Mouse (Mus musculus): ENCODE measurements around the gene Fcho2. TPM values are rescaled to one million over a fixed set of nuclear protein-coding genes. Genes with fewer than 3 reads are reported as not detected.
A peak's percentile ranks its signal among the peaks of the same experiment; 100 is the strongest.

The Fcho2 gene
- polyA plus RNA-seq, 1 experiment from 2014 or later = 50.0 TPM

DNA sequence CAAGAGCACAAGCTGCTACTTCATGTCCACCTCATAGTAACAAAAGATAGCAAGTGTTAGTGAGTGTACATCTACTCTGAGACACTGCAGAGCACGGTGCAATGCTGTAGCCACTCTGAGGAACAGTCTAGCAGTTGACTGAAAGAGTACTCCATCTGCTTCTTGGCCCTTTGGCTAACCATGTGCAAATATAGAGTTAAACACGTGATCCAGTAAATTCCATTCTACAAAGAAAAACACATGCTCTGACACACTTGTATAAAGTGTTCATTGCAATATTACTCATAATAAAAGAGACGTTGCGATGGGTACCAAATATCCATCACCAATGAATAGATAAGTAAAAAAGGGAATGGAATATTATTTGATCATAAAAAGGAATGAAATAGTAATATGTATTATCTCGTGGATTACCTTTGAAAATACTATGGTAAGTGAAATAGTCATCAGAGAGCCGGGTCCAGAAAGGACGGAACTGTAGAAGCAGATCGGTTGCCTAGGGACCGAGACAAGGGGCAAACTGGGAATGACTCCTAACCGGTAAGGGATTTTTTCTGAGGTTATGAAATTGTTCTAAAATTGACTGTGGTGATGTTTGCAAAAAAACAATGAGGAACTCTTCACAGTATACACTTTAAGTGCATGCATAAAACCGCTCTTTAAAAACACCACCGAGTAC, 1.5 kb downstream of the Fcho2 start:
- Histone ChIP-seq H3K4me1 (ENCODE audit: control insufficient read depth, insufficient read depth, low read length) (peaks cover 3% of the 10 kb centered on the region), H3K4me3 (ENCODE audit: low read depth, low read length) (peak overlapping the region; percentile 91), H3K27me3 (ENCODE audit: control insufficient read depth, insufficient read depth, low read length) (no peaks in the 10 kb centered on the region), H3K9ac (replicated peaks; ENCODE audit: low read depth, low read length) (peak overlapping the region; percentile 90), H3K9me3 (ENCODE audit: control insufficient read depth, low read depth, low read length) (no peaks in the 10 kb centered on the region), H3K4me2 (replicated peaks; ENCODE audit: low read depth, low read length) (peak overlapping the region; percentile 32), H3K27ac (ENCODE audit: low read length) (peak overlapping the region; percentile 96; the same call in 1 of the 2 replicates), H3K36me3 (ENCODE audit: control insufficient read depth, insufficient read depth, low read length) (no peaks in the 10 kb centered on the region)
- WGBS = 30% methylated on average over 12 of the region's 12 CpGs
- no peak for ATAC-seq (ENCODE audit: insufficient number of reproducible peaks, insufficient read depth, low FRiP score, low read depth)

DNA sequence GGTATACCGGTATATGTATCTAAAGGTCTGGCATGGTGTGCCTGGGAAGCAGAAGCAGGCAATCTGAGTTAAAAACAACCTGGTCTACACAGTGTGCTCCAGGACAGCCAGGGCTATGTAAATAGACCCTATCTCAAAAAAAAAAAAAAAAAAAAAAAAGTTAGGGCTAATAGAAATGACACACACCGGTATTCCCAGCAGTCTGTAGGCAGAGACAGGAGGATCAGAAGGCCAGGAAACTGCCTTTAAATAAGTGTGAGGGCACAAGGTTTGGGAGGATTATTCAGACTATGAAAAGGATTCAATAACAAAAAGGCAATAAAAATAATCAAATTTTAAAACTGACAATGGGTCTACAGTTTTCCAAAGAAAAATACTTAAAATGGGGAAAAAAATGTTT, 2.1 kb downstream of the Fcho2 start:
- Histone ChIP-seq H3K27ac (ENCODE audit: low read length) (no peak overlapping the region), H3K9me3 (ENCODE audit: control insufficient read depth, low read depth, low read length) (no peaks in the 10 kb centered on the region), H3K9ac (replicated peaks; ENCODE audit: low read depth, low read length) (no peak overlapping the region), H3K4me1 (ENCODE audit: control insufficient read depth, insufficient read depth, low read length) (peaks cover 3% of the 10 kb centered on the region), H3K36me3 (ENCODE audit: control insufficient read depth, insufficient read depth, low read length) (no peaks in the 10 kb centered on the region), H3K4me3 (ENCODE audit: low read depth, low read length) (peak overlapping the region; percentile 91; the same call in 1 of the 2 replicates), H3K4me2 (replicated peaks; ENCODE audit: low read depth, low read length) (peak overlapping the region; percentile 32; the same call in 1 of the 2 replicates), H3K27me3 (ENCODE audit: control insufficient read depth, insufficient read depth, low read length) (no peaks in the 10 kb centered on the region)
- 72% methylated on average over 2 of the region's 2 CpGs for WGBS
- ATAC-seq (ENCODE audit: insufficient number of reproducible peaks, insufficient read depth, low FRiP score, low read depth) = no peak

DNA sequence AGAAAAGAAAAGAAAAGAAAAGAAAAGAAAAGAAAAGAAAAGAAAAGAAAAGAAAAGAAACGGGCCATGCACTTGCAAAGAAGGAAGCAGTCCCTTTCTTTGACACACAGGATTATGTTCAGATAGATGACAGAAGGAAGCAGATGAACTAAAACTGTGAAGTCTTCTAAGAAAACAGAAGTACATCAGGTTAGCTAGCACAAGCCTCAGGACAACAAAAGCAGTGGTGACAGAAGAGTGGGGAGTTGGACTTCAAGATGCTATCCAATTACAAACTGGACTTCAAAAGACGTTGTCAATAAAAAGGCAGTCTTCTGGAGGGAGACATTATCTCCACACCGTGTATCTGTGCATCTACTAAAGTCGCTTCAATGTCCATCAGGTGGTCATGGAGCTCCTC, 3.0 kb downstream of the Fcho2 start:
- no peak overlapping the region for H3K27ac ChIP-seq (ENCODE audit: low read length)
- no peak for ATAC-seq (ENCODE audit: insufficient number of reproducible peaks, insufficient read depth, low FRiP score, low read depth)
- H3K9me3 ChIP-seq (ENCODE audit: control insufficient read depth, low read depth, low read length) = no peaks in the 10 kb centered on the region
- no peaks in the 10 kb centered on the region for H3K36me3 ChIP-seq (ENCODE audit: control insufficient read depth, insufficient read depth, low read length)
- 80% methylated on average over 4 of the region's 4 CpGs for WGBS
- peaks cover 3% of the 10 kb centered on the region for H3K4me1 ChIP-seq (ENCODE audit: control insufficient read depth, insufficient read depth, low read length)
- H3K27me3 ChIP-seq (ENCODE audit: control insufficient read depth, insufficient read depth, low read length) = no peaks in the 10 kb centered on the region
- H3K9ac ChIP-seq (replicated peaks; ENCODE audit: low read depth, low read length) = no peak overlapping the region
- no peak overlapping the region for H3K4me3 ChIP-seq (ENCODE audit: low read depth, low read length)
- no peak overlapping the region for H3K4me2 ChIP-seq (replicated peaks; ENCODE audit: low read depth, low read length)

DNA sequence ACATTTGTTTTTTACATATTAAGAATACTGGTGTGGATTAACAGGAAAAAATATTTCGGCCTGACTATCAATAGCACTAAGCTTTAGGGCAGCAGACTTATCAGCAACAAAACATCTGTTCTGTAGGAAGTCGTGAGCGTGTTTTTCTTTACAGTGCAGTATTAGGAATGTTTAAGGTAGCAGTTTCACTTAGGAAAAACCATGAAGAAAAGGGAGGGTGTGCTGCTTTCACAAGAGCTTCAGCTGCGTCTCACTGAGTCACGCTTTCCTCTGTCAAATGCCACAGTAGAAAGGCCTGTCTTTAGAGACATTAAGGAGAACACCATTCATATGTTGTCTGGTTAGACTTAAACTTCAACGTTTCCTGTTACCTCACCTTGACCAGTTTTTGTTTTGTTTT, 5.1 kb downstream of the Fcho2 start:
- WGBS = 46% methylated on average over 6 of the region's 6 CpGs
- H3K27ac ChIP-seq (ENCODE audit: low read length) = no peak overlapping the region

DNA sequence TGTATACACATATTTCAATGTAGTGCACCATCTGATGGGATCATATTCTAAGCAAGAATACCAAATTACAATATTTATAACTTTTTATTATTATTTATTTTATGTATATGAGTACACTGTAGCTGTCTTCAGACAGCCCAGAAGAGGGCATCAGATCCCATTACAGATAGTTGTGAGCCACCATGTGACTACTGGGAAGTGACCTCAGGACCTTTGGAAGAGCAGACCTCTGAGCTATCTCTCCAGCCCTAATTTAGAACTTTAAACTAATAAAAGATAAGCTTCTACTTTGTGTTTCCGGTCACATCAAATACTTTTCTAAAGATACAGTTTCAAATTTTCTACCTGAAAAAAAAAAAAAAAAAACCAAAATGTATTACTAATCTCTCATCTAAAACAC, 6.2 kb downstream of the Fcho2 start:
- Histone ChIP-seq H3K27ac (ENCODE audit: low read length) (no peak overlapping the region), H3K4me3 (ENCODE audit: low read depth, low read length) (no peak overlapping the region), H3K27me3 (ENCODE audit: control insufficient read depth, insufficient read depth, low read length) (no peaks in the 10 kb centered on the region), H3K9me3 (ENCODE audit: control insufficient read depth, low read depth, low read length) (no peaks in the 10 kb centered on the region), H3K9ac (replicated peaks; ENCODE audit: low read depth, low read length) (no peak overlapping the region), H3K36me3 (ENCODE audit: control insufficient read depth, insufficient read depth, low read length) (peaks cover 5% of the 10 kb centered on the region; the same call in 1 of the 2 replicates), H3K4me2 (replicated peaks; ENCODE audit: low read depth, low read length) (no peak overlapping the region), H3K4me1 (ENCODE audit: control insufficient read depth, insufficient read depth, low read length) (peaks cover 3% of the 10 kb centered on the region)
- ATAC-seq (ENCODE audit: insufficient number of reproducible peaks, insufficient read depth, low FRiP score, low read depth) = no peak
- 75% methylated on average over 1 of the region's 1 CpGs for WGBS

More for the DNA sequence above, 5.1 kb downstream of the Fcho2 start:
- H3K9ac ChIP-seq (replicated peaks; ENCODE audit: low read depth, low read length) = no peak overlapping the region
- H3K4me1 ChIP-seq (ENCODE audit: control insufficient read depth, insufficient read depth, low read length) = peaks cover 3% of the 10 kb centered on the region
- no peak overlapping the region for H3K4me2 ChIP-seq (replicated peaks; ENCODE audit: low read depth, low read length)
- H3K36me3 ChIP-seq (ENCODE audit: control insufficient read depth, insufficient read depth, low read length) = no peaks in the 10 kb centered on the region; the same call in 1 of the 2 replicates
- no peaks in the 10 kb centered on the region for H3K27me3 ChIP-seq (ENCODE audit: control insufficient read depth, insufficient read depth, low read length)
- no peak for ATAC-seq (ENCODE audit: insufficient number of reproducible peaks, insufficient read depth, low FRiP score, low read depth)
- no peaks in the 10 kb centered on the region for H3K9me3 ChIP-seq (ENCODE audit: control insufficient read depth, low read depth, low read length)
- no peak overlapping the region for H3K4me3 ChIP-seq (ENCODE audit: low read depth, low read length)

DNA sequence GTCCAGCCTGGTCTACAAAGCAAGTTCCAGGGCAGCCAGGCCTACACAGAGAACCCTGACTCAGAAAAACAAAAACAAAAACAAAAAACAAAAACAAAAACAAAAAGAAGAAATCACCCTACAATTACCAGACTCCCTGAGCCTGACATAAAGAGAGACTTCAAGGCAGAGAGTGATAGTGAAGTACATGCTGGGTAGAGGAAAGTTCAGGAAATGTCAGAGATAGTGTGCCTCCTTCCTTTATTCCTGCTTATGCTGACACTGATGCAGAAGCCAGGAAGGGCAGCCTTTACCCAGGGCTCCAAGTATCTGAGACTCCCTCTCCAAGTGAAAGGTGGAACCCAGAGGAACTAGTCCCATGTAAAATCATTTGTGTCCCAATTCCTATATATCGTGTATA, 10.8 kb downstream of the Fcho2 start:
- Histone ChIP-seq H3K9me3 (ENCODE audit: control insufficient read depth, low read depth, low read length) (0 out of 2 replicates have a peak, but pooled peaks cover 3% of the 10 kb centered on the region), H3K9ac (replicated peaks; ENCODE audit: low read depth, low read length) (no peak overlapping the region), H3K4me3 (ENCODE audit: low read depth, low read length) (no peak overlapping the region), H3K27me3 (ENCODE audit: control insufficient read depth, insufficient read depth, low read length) (no peaks in the 10 kb centered on the region), H3K27ac (ENCODE audit: low read length) (no peak overlapping the region), H3K4me2 (replicated peaks; ENCODE audit: low read depth, low read length) (no peak overlapping the region), H3K4me1 (ENCODE audit: control insufficient read depth, insufficient read depth, low read length) (no peaks in the 10 kb centered on the region), H3K36me3 (ENCODE audit: control insufficient read depth, insufficient read depth, low read length) (peaks cover 21% of the 10 kb centered on the region)
- no peak for ATAC-seq (ENCODE audit: insufficient number of reproducible peaks, insufficient read depth, low FRiP score, low read depth)
- 92% methylated on average over 1 of the region's 1 CpGs for WGBS

DNA sequence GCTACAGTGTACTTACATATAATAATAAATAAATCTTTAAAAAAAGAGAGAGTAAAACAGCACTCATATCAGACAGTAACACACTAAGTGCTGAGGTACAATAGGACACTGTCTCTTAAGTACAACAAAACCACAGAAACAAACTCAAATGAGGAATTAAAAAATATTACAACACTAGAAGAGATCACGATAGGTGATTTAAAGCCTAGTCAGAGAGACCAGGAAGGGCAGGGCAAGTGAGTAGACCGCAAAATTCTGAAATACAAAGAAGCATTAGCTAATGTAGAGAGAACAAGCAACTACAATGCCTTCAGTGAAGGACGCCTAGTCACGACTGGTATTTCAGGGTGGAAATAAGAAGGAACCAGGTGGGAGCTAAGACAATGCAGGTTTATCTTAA, 11.6 kb downstream of the Fcho2 start:
- ATAC-seq (ENCODE audit: insufficient number of reproducible peaks, insufficient read depth, low FRiP score, low read depth) = no peak
- Histone ChIP-seq H3K4me1 (ENCODE audit: control insufficient read depth, insufficient read depth, low read length) (no peaks in the 10 kb centered on the region), H3K27me3 (ENCODE audit: control insufficient read depth, insufficient read depth, low read length) (no peaks in the 10 kb centered on the region), H3K9me3 (ENCODE audit: control insufficient read depth, low read depth, low read length) (0 out of 2 replicates have a peak, but pooled peaks cover 3% of the 10 kb centered on the region), H3K27ac (ENCODE audit: low read length) (no peak overlapping the region), H3K4me3 (ENCODE audit: low read depth, low read length) (no peak overlapping the region), H3K4me2 (replicated peaks; ENCODE audit: low read depth, low read length) (no peak overlapping the region), H3K36me3 (ENCODE audit: control insufficient read depth, insufficient read depth, low read length) (peaks cover 28% of the 10 kb centered on the region), H3K9ac (replicated peaks; ENCODE audit: low read depth, low read length) (no peak overlapping the region)
- WGBS = 81% methylated on average over 4 of the region's 4 CpGs

DNA sequence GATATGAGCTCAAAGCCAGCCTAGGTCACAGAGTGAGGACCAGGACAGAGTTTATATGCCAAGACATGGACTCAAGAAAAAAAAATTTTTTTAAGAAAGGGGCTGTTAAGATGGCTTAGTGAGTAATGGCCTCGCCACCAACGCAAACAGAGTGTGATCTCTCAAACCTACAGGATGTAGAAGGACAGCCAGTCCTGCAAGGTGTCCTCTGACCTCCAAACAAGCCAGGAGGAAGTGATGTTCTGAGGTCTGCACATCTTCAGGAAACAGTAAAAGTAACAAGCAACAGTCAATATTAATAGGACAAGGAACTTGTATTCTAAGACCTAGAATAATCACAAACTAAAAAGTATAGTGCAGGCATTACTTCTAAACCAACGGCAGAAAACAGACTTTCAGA, 12.3 kb downstream of the Fcho2 start:
- no peak overlapping the region for H3K4me2 ChIP-seq (replicated peaks; ENCODE audit: low read depth, low read length)
- no peak overlapping the region for H3K27ac ChIP-seq (ENCODE audit: low read length)
- peaks cover 28% of the 10 kb centered on the region for H3K36me3 ChIP-seq (ENCODE audit: control insufficient read depth, insufficient read depth, low read length)
- no peak overlapping the region for H3K9ac ChIP-seq (replicated peaks; ENCODE audit: low read depth, low read length)
- WGBS = 88% methylated on average over 3 of the region's 3 CpGs
- no peaks in the 10 kb centered on the region for H3K27me3 ChIP-seq (ENCODE audit: control insufficient read depth, insufficient read depth, low read length)
- 0 out of 2 replicates have a peak, but pooled peaks cover 3% of the 10 kb centered on the region for H3K9me3 ChIP-seq (ENCODE audit: control insufficient read depth, low read depth, low read length)
- H3K4me3 ChIP-seq (ENCODE audit: low read depth, low read length) = no peak overlapping the region
- ATAC-seq (ENCODE audit: insufficient number of reproducible peaks, insufficient read depth, low FRiP score, low read depth) = no peak
- H3K4me1 ChIP-seq (ENCODE audit: control insufficient read depth, insufficient read depth, low read length) = no peaks in the 10 kb centered on the region

DNA sequence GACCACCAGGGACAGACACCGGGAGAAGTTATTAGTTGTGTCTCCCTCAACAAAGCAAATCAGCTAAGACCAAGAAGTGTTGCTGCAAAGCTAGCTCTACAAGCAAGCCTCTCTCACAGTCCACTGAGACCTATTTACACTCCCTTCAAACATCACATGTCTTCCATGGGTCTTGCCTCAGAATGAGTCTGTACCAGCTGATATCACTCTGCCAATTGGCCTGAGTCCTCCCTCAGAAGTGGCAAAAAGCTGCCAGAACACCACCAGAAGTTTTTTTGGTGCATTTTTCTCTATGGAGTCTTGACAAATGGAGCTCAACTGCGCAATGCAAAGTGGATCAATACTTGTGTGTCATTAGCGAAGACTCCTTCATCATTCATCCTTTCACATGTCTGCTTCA, 19.7 kb downstream of the Fcho2 start:
- Histone ChIP-seq H3K36me3 (ENCODE audit: control insufficient read depth, insufficient read depth, low read length) (peaks cover 30% of the 10 kb centered on the region), H3K4me3 (ENCODE audit: low read depth, low read length) (no peak overlapping the region), H3K9me3 (ENCODE audit: control insufficient read depth, low read depth, low read length) (0 out of 2 replicates have a peak, but pooled peaks cover 1% of the 10 kb centered on the region), H3K9ac (replicated peaks; ENCODE audit: low read depth, low read length) (no peak overlapping the region), H3K4me1 (ENCODE audit: control insufficient read depth, insufficient read depth, low read length) (no peaks in the 10 kb centered on the region), H3K4me2 (replicated peaks; ENCODE audit: low read depth, low read length) (no peak overlapping the region), H3K27me3 (ENCODE audit: control insufficient read depth, insufficient read depth, low read length) (no peaks in the 10 kb centered on the region), H3K27ac (ENCODE audit: low read length) (no peak overlapping the region)
- 90% methylated on average over 3 of the region's 3 CpGs for WGBS
- no peak for ATAC-seq (ENCODE audit: insufficient number of reproducible peaks, insufficient read depth, low FRiP score, low read depth)
